Mouse (Mus musculus): ENCODE data around the gene Slc6a16. TPM values are rescaled to one million over a fixed set of nuclear protein-coding genes. Genes with fewer than 3 reads are reported as not detected.
"Not testable (repeated sequence)": the region's sequence is repeated elsewhere in the genome, so short reads cannot be mapped to it uniquely, and the experiment has no call there.

Gene Slc6a16
- polyA plus RNA-seq, 1 experiment from 2014 or later = 0.24 TPM

DNA sequence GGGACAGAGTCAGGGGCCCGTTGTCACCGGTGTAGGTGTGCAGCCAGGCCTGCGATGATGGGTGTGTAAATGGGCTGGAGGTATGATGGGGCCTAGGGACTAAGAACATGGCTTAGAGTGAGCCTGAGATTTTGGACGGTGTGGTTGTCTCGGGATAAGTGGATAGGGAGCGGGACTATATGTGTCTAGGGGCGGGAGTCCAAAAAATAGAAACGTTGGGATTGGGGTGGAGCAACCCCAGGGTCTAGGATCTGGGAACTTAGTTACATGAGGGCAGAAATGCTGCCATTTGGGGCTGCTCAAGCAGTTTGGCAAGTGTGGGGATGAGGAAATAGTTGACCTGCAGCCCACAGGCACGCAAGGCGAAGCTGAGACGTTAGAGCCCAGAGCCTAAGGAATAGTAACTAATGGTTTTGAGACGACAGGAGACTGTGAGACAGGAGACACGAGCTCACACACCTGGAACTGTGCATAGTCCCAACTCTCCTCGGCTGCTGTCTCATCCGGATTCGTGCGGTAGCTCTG is 5.2 kb upstream of the Slc6a16 start:
- WGBS = 33% methylated on average over 17 of the region's 17 CpGs
- no peak for DNase-seq (ENCODE audit: low spot score)
- H3K27ac ChIP-seq (ENCODE audit: low read depth) = 0 out of 2 replicates have a peak overlapping the region, but pooled peaks have one; percentile 33
- peak overlapping the region; percentile 23; the same call in 1 of the 2 replicates for H3K4me3 ChIP-seq (ENCODE audit: low read depth, low read length)
- 0 out of 2 replicates have a peak overlapping the region, but pooled peaks have one; percentile 7 for H3K9ac ChIP-seq (ENCODE audit: low read length)
- ATAC-seq (replicated peaks; ENCODE audit: low FRiP score, low TSS enrichment, low read depth) = peak; percentile 6; the same call in 1 of the 2 replicates
- peak overlapping the region; percentile 47 for H3K4me2 ChIP-seq (ENCODE audit: low read length)
- no peaks in the 10 kb centered on the region for H3K27me3 ChIP-seq (replicated peaks; ENCODE audit: control insufficient read depth, insufficient read depth, low read length)
- H3K36me3 ChIP-seq (ENCODE audit: control insufficient read depth, insufficient read depth, low read length) = peaks cover 33% of the 10 kb centered on the region
- H3K9me3 ChIP-seq (ENCODE audit: control insufficient read depth, low read length) = no peaks in the 10 kb centered on the region
- H3K4me1 ChIP-seq (replicated peaks; ENCODE audit: control insufficient read depth, insufficient read depth, low read length) = peaks cover 24% of the 10 kb centered on the region

DNA sequence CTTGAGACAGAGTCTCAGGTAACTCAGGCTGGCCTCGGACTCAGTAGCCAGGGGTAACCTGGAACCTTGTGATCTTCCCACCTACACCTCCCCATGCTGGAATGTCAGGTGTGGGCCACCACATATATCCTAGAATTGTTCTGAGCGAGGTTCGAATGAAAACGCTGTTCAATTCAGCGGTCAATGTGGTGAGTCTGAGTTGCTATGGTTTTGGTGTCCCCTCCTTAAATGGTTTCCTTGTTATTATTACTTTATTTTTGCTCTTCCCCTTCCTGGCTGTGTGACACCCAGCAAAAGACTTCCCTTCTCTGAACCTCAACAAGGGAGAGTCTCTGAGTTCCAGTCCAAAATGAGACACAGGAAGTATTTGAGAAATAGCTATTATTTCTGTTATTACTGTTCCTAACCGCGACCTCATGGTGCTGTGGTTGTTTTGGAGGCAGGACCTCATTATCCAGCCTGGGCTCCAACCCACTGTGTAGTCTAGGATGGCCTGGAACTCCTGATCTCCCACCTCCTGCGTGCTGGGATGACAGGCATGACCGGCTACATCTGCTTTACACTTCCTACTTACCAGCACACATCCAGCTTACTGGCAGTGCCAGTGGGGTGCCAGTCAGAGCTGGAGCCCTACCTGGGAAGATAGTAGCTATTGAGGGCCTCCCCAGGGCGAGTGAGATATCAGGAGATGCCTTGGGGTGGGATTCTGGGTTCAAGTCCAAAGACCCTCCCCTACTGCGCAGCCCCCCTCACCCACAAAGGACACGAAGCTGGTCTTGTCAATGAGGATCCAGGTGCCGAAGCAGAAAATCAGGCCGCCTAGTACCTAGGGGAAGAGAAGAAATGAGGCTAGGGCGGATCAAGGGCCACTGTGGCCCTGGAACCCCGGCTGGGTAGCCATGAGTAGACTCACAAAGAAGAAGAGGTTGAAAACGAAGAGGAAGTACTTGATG is 2.9 kb upstream of the Slc6a16 start:
- Histone ChIP-seq H3K27ac (ENCODE audit: low read depth) (no peak overlapping the region), H3K9ac (ENCODE audit: low read length) (no peak overlapping the region)
- DNase-seq (ENCODE audit: low spot score) = no peak

DNA sequence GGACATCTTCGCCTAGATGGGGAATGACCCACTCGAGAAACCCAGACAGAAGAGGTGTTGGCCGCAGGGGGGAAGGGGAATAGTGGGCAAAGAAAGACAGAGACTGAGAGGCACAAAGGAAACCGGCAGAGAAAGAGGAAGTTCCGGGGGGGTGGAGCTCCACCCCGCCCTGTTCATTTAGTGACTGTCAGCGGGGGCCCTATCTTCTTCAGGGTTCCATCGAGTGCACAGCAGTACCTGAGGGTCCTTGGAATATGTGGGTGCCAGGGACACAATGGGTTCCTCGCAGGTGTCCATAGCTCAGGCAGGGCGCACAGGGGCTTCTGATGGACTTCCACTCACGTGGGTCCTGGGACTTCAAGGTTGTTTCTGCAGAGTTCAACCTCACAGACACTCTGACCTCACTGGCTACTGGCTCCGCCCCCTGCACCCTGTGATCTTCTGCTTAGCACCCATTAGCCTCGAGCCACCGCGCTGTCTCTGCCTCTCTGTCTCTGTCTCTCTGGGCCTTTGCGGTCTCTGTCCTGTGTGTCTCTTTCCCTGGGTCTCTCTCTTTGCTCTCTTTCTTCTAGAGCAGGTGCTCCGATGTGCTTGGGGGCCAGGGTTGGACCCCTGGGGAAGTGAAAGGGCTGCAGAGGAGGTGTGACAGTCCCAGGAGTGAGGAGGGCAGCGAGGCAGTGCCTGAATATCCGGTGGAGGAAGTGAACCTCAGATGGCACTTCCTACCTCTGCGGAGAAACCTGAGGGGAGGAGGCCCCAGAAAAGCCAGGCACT is 2.0 kb upstream of the Slc6a16 start, which contains the start of gene Cd37:
Gene Cd37 (minus strand): TSS at position 393 of the 774 bp plus-strand sequence.
- H3K4me3 ChIP-seq (ENCODE audit: low read depth, low read length) = no peak within 1 kb of the TSS
- H3K27me3 ChIP-seq (replicated peaks; ENCODE audit: control insufficient read depth, insufficient read depth, low read length) = no peaks in the 10 kb centered on the region
- H3K4me2 ChIP-seq (ENCODE audit: low read length) = peak within 1 kb of the TSS; percentile 22; the same call in 1 of the 2 replicates
- no peak for ATAC-seq (replicated peaks; ENCODE audit: low FRiP score, low TSS enrichment, low read depth)
- peaks cover under 1% of the 10 kb centered on the region for H3K36me3 ChIP-seq (ENCODE audit: control insufficient read depth, insufficient read depth, low read length)
- no peaks in the 10 kb centered on the region for H3K9me3 ChIP-seq (ENCODE audit: control insufficient read depth, low read length)
- 38% methylated on average over 20 of the region's 20 CpGs for WGBS
- peaks cover 15% of the 10 kb centered on the region for H3K4me1 ChIP-seq (replicated peaks; ENCODE audit: control insufficient read depth, insufficient read depth, low read length)
- H3K27ac ChIP-seq (ENCODE audit: low read depth) = no peak within 1 kb of the TSS
- DNase-seq (ENCODE audit: low spot score) = no peak
- H3K9ac ChIP-seq (ENCODE audit: low read length) = no peak within 1 kb of the TSS

More for the DNA sequence above, 2.9 kb upstream of the Slc6a16 start:
- WGBS = 75% methylated on average over 17 of the region's 17 CpGs
- no peak for ATAC-seq (replicated peaks; ENCODE audit: low FRiP score, low TSS enrichment, low read depth)
- peaks cover 22% of the 10 kb centered on the region for H3K4me1 ChIP-seq (replicated peaks; ENCODE audit: control insufficient read depth, insufficient read depth, low read length)
- no peak overlapping the region for H3K4me2 ChIP-seq (ENCODE audit: low read length)
- H3K4me3 ChIP-seq (ENCODE audit: low read depth, low read length) = no peak overlapping the region
- no peaks in the 10 kb centered on the region for H3K27me3 ChIP-seq (replicated peaks; ENCODE audit: control insufficient read depth, insufficient read depth, low read length)
- H3K36me3 ChIP-seq (ENCODE audit: control insufficient read depth, insufficient read depth, low read length) = peaks cover 10% of the 10 kb centered on the region
- no peaks in the 10 kb centered on the region for H3K9me3 ChIP-seq (ENCODE audit: control insufficient read depth, low read length)

DNA sequence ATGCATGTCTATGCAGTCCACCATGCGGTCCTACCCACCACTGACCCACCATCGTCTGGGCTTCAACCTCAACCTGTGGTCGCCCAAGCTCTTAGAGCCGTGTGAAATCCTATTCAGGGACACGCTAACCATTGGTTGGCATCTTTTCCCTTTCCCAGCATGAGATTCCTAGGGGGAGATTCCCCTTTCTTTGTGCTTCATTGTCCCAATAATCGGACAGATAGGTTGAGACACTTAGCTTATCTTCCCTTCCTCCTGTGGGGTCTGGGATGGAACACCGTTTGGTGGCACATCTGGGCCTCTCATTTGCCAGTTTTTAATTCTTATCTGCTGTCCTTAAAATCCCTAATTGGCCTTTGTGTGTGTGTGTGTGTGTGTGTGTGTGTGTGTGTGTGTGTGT is 776 bp upstream of the Slc6a16 start:
- H3K9ac ChIP-seq (ENCODE audit: low read length) = no peak overlapping the region
- peaks cover 6% of the 10 kb centered on the region for H3K4me1 ChIP-seq (replicated peaks; ENCODE audit: control insufficient read depth, insufficient read depth, low read length)
- H3K4me3 ChIP-seq (ENCODE audit: low read depth, low read length) = no peak overlapping the region
- no peak overlapping the region for H3K4me2 ChIP-seq (ENCODE audit: low read length)
- H3K9me3 ChIP-seq (ENCODE audit: control insufficient read depth, low read length) = no peaks in the 10 kb centered on the region
- 89% methylated on average over 7 of the region's 7 CpGs for WGBS
- DNase-seq (ENCODE audit: low spot score) (no peak), ATAC-seq (replicated peaks; ENCODE audit: low FRiP score, low TSS enrichment, low read depth) (no peak)
- no peaks in the 10 kb centered on the region for H3K27me3 ChIP-seq (replicated peaks; ENCODE audit: control insufficient read depth, insufficient read depth, low read length)
- no peaks in the 10 kb centered on the region for H3K36me3 ChIP-seq (ENCODE audit: control insufficient read depth, insufficient read depth, low read length)
- no peak overlapping the region for H3K27ac ChIP-seq (ENCODE audit: low read depth)

DNA sequence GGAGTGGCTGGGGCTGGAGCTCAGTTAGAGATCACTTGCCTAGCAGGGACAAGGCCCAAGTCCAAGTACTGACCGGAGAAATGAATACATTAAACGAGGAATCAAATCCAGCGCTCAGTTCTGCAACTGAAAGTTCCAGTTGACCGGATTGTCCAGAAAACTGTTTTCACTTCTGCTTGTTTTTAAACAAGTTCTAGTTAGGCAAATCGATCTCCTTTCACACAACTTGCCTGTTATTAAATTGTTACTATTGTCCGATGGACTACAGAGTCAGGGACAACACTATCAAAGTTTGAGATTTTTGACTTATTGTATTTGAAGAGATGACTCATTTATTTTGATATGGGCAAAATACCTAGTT is 484 bp downstream of the Slc6a16 start:
- 88% methylated on average over 6 of the region's 6 CpGs for WGBS
- Histone ChIP-seq H3K9me3 (ENCODE audit: control insufficient read depth, low read length) (no peaks in the 10 kb centered on the region), H3K4me2 (ENCODE audit: low read length) (peak overlapping the region; percentile 44), H3K9ac (ENCODE audit: low read length) (no peak overlapping the region), H3K27ac (ENCODE audit: low read depth) (no peak overlapping the region), H3K4me3 (ENCODE audit: low read depth, low read length) (0 out of 2 replicates have a peak overlapping the region, but pooled peaks have one; percentile 10), H3K36me3 (ENCODE audit: control insufficient read depth, insufficient read depth, low read length) (no peaks in the 10 kb centered on the region), H3K4me1 (replicated peaks; ENCODE audit: control insufficient read depth, insufficient read depth, low read length) (no peaks in the 10 kb centered on the region), H3K27me3 (replicated peaks; ENCODE audit: control insufficient read depth, insufficient read depth, low read length) (no peaks in the 10 kb centered on the region)
- no peak for DNase-seq (ENCODE audit: low spot score)
- no peak for ATAC-seq (replicated peaks; ENCODE audit: low FRiP score, low TSS enrichment, low read depth)

DNA sequence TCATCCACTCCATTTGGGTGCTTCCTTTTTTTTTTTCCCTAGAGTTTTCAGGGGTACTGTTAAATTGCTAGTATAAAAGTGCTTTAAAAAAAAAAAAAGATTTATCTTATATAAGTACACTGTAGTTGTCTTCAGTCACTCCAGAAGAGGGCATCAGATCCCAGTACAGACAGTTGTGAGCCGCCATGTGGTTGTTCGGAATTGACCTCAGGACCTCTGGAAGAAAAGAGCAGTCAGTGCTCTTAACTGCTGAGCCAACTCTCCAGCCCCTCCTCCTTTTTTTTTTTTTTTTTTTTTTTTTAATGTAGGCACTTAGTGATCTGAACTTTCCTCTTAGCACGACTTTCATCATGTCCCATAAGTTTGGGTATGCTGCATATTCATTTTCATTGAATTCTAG is 6.8 kb downstream of the Slc6a16 start:
- DNase-seq (ENCODE audit: low spot score) = no peak
- Histone ChIP-seq H3K27ac (ENCODE audit: low read depth) (no peak overlapping the region), H3K27me3 (replicated peaks; ENCODE audit: control insufficient read depth, insufficient read depth, low read length) (no peaks in the 10 kb centered on the region), H3K9me3 (ENCODE audit: control insufficient read depth, low read length) (no peaks in the 10 kb centered on the region), H3K36me3 (ENCODE audit: control insufficient read depth, insufficient read depth, low read length) (no peaks in the 10 kb centered on the region), H3K4me1 (replicated peaks; ENCODE audit: control insufficient read depth, insufficient read depth, low read length) (no peaks in the 10 kb centered on the region), H3K4me2 (ENCODE audit: low read length) (no peak overlapping the region), H3K4me3 (ENCODE audit: low read depth, low read length) (no peak overlapping the region), H3K9ac (ENCODE audit: low read length) (no peak overlapping the region)
- no peak for ATAC-seq (replicated peaks; ENCODE audit: low FRiP score, low TSS enrichment, low read depth)
- WGBS = 35% methylated on average over 3 of the region's 3 CpGs

DNA sequence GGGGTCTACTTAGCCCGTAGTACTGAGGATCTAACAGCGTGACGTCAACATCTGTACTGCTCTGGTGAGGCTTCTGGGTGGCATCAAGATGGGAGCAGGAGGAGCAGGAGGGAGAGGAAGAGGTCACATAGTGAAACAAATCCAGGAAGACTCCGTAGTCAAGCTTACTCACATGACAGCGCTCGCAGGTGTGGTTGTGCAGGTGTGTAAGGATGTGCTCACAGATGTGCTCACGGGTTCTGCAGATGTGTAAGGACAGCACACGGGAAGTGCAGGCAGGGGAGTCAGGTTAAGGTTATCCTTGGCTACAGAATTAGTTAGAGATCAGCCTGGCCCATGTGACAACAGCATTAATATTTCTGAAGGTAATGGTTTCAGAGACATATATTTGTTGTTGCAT is 12.9 kb downstream of the Slc6a16 start:
- H3K36me3 ChIP-seq (ENCODE audit: control insufficient read depth, insufficient read depth, low read length) = no peaks in the 10 kb centered on the region
- 76% methylated on average over 8 of the region's 8 CpGs for WGBS
- no peak for DNase-seq (ENCODE audit: low spot score)
- no peak overlapping the region for H3K4me2 ChIP-seq (ENCODE audit: low read length)
- no peak overlapping the region for H3K4me3 ChIP-seq (ENCODE audit: low read depth, low read length)
- no peaks in the 10 kb centered on the region for H3K9me3 ChIP-seq (ENCODE audit: control insufficient read depth, low read length)
- H3K27me3 ChIP-seq (replicated peaks; ENCODE audit: control insufficient read depth, insufficient read depth, low read length) = no peaks in the 10 kb centered on the region
- no peak overlapping the region for H3K9ac ChIP-seq (ENCODE audit: low read length)
- no peak for ATAC-seq (replicated peaks; ENCODE audit: low FRiP score, low TSS enrichment, low read depth)
- no peak overlapping the region for H3K27ac ChIP-seq (ENCODE audit: low read depth)
- no peaks in the 10 kb centered on the region for H3K4me1 ChIP-seq (replicated peaks; ENCODE audit: control insufficient read depth, insufficient read depth, low read length)

DNA sequence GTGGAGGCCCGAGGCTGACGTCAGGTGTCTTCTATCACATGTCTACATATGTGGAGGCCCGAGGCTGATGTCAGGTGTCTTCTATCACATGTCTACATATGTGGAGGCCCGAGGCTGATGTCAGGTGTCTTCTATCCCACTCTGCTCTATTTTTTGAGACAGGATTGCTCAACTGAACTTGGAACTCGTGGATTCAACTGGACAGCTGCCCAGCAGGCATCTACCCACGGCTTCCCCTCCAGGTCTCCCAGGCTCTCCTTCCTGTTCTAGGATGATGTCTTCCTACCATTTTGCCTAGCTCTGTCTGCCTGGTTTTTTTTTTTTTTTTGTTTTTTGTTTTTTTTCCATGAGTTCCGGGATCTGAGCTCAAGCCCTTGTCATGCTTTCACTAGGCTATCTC is 14.9 kb downstream of the Slc6a16 start:
- 73% methylated on average over 5 of the region's 7 CpGs for WGBS
- H3K9ac ChIP-seq (ENCODE audit: low read length); DNase-seq (ENCODE audit: low spot score); H3K4me3 ChIP-seq (ENCODE audit: low read depth, low read length); H3K36me3 ChIP-seq (ENCODE audit: control insufficient read depth, insufficient read depth, low read length); H3K4me1 ChIP-seq (replicated peaks; ENCODE audit: control insufficient read depth, insufficient read depth, low read length); H3K9me3 ChIP-seq (ENCODE audit: control insufficient read depth, low read length); H3K27ac ChIP-seq (ENCODE audit: low read depth); ATAC-seq (replicated peaks; ENCODE audit: low FRiP score, low TSS enrichment, low read depth); H3K27me3 ChIP-seq (replicated peaks; ENCODE audit: control insufficient read depth, insufficient read depth, low read length); H3K4me2 ChIP-seq (ENCODE audit: low read length): not testable (repeated sequence)
